Mouse (Mus musculus) neural tube, embryonic 13.5 days (tissue): ENCODE data around the gene Gm10800. TPM values are rescaled to one million over a fixed set of nuclear protein-coding genes. Genes with fewer than 3 reads are reported as not detected.
"Not testable (repeated sequence)": the region's sequence is repeated elsewhere in the genome, so short reads cannot be mapped to it uniquely, and the experiment has no call there.

Source experiments
- ATAC-seq: fragments of 200-750 bp; cut with Nextera tagmentation; 2 replicates; pipeline ENCODE4 v1.8.0; 2017; ENCODE audit warnings: low read depth, mild to moderate bottlenecking, moderate TSS enrichment, moderate library complexity
- H3K27ac ChIP-seq: fragments of 300-500 bp; sonication (generic); replicated peaks from 2 replicates; pipeline ENCODE4 v1.5.1; 2015; ENCODE audit warnings: moderate library complexity, mild to moderate bottlenecking, inconsistent platforms
- H3K27me3 ChIP-seq: fragments of 300-500 bp; sonication (generic); 2 replicates; pipeline ENCODE4 v1.6.1; 2015; ENCODE audit warnings: mild to moderate bottlenecking, inconsistent platforms
- H3K36me3 ChIP-seq: fragments of 300-500 bp; sonication (generic); 2 replicates; pipeline ENCODE4 v1.6.1; 2015; ENCODE audit warnings: mild to moderate bottlenecking, inconsistent platforms
- H3K4me1 ChIP-seq: fragments of 300-500 bp; sonication (generic); replicated peaks from 2 replicates; pipeline ENCODE4 v1.6.1; 2015; ENCODE audit warnings: inconsistent platforms
- H3K4me2 ChIP-seq: fragments of 300-500 bp; sonication (generic); 2 replicates; pipeline ENCODE4 v1.6.1; 2015; ENCODE audit warnings: inconsistent platforms, mild to moderate bottlenecking, moderate library complexity
- H3K4me3 ChIP-seq: fragments of 300-500 bp; sonication (generic); 2 replicates; pipeline ENCODE4 v1.5.1; 2015; ENCODE audit warnings: mild to moderate bottlenecking, inconsistent platforms
- H3K9ac ChIP-seq: fragments of 300-500 bp; sonication (generic); 2 replicates; pipeline ENCODE4 v1.6.1; 2015; ENCODE audit warnings: moderate library complexity, mild to moderate bottlenecking, inconsistent platforms
- H3K9me3 ChIP-seq: fragments of 300-500 bp; sonication (generic); 2 replicates; pipeline ENCODE4 v1.6.1; 2016; ENCODE audit warnings: inconsistent platforms
- WGBS: fragments of 180-500 bp; shearing (Covaris S2); methylation state at CpG from one replicate; pipeline ENCODE4 v1.1.7; 2015; 5-methylcytosine and 5-hydroxymethylcytosine counted together
- polyA plus RNA-seq: library from polyadenylated mRNA; unstranded; fragments of >200 nt; fragmentation: Nextera tagmentation; extraction: Ambion mirVana; gene quantifications from 2 replicates; pipeline ENCODE4 v1.2.1, GENCODE M21; 2015

Gene Gm10800
- polyA plus RNA-seq: 3.2 and 4.0 TPM in 2 replicates

GRCm38 (mm10) chr2:98667201-98667600 is at the start of gene Gm10800:
TSS of gene Gm10800 (minus strand) at chr2:98667301.
- H3K9me3 ChIP-seq, H3K9ac ChIP-seq, H3K27ac ChIP-seq, H3K27me3 ChIP-seq, H3K4me2 ChIP-seq, H3K36me3 ChIP-seq, H3K4me3 ChIP-seq, H3K4me1 ChIP-seq, ATAC-seq: not testable (repeated sequence)
- 86% methylated on average over 4 of the region's 4 CpGs for WGBS

- Histone ChIP-seq H3K9ac (no peak overlapping the region), H3K27me3 (no peaks in the 10 kb centered on the region), H3K4me3 (no peak overlapping the region), H3K4me1 (no peaks in the 10 kb centered on the region), H3K27ac (no peak overlapping the region), H3K4me2 (no peak overlapping the region), H3K9me3 (no peaks in the 10 kb centered on the region), H3K36me3 (no peaks in the 10 kb centered on the region)
- no peak for ATAC-seq
- WGBS: 92% methylated on average over 1 of the region's 1 CpGs
Observed at GRCm38 (mm10) chr2:98697533-98697932, 30.4 kb upstream of the Gm10800 start.

DNA sequence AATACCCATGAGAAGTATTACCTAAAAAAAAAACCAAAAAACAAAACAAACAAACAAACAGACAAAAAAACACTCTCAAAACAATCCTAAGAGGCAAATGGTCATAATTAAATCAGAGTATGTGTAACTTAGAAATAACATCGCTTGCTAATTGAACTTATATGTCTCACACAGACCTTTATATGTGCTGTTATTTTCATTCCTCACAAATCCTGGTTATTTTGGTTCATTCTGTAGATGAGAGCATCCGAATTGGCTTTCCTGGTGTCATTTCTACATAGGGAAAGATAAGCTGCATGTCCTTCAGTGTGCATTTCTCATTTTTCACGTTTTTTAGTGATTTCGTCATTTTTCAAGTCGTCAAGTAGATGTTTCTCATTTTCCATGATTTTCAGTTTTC is 5.2 kb downstream of the Gm10800 start, which contains the start of gene Gm10801:
Gene Gm10801 (plus strand): TSS at position 301 of the 400 bp plus-strand sequence.
- H3K27ac ChIP-seq, H3K9me3 ChIP-seq, ATAC-seq, H3K4me1 ChIP-seq, H3K4me2 ChIP-seq, H3K4me3 ChIP-seq, H3K9ac ChIP-seq, H3K36me3 ChIP-seq, H3K27me3 ChIP-seq: not testable (repeated sequence)
- WGBS: 85% methylated on average over 4 of the region's 5 CpGs

Other genes with a start within 250 kb of the Gm10800 start
- gene Gm10801, start 5.1 kb downstream of the Gm10800 start, polyA plus RNA-seq: 1.3 TPM in 1 of 2 replicates, not detected in the other